Mouse (Mus musculus) heart, postnatal 0 days (tissue): ENCODE measurements at regions not wholly inside any gene's neighbourhood (a gene's known extent, or its start where the extent isn't known, plus 50 kb on each side); places are given as distances from the start of the nearest gene placed in this dataset.

Experiments
- ATAC-seq: fragments of 200-750 bp; cut with Nextera tagmentation; 2 replicates; pipeline ENCODE4 v1.8.0; 2017; ENCODE audit warnings: low read depth, moderate number of reproducible peaks, moderate library complexity; ENCODE audit not compliant: insufficient read depth
- DNase-seq: peaks from one replicate; pipeline ENCODE4 v3.0.0-alpha.2; 2016; ENCODE audit warnings: low spot score
- H3K27ac ChIP-seq: fragments of 300-500 bp; sonication (generic); 2 replicates; pipeline ENCODE4 v1.5.1; 2014; ENCODE audit warnings: low read depth, mild to moderate bottlenecking
- H3K27me3 ChIP-seq: fragments of 300-500 bp; sonication (generic); 2 replicates; pipeline ENCODE4 v1.6.1; 2014; ENCODE audit warnings: low read length, mixed read lengths; ENCODE audit not compliant: control insufficient read depth, insufficient read depth
- H3K36me3 ChIP-seq: fragments of 300-500 bp; sonication (generic); replicated peaks from 2 replicates; pipeline ENCODE4 v1.6.1; 2014; ENCODE audit warnings: low read length, mixed read lengths; ENCODE audit not compliant: control insufficient read depth, insufficient read depth
- H3K4me1 ChIP-seq: fragments of 300-500 bp; sonication (generic); 2 replicates; pipeline ENCODE4 v1.6.1; 2014; ENCODE audit warnings: antibody characterized with exemption; ENCODE audit not compliant: control insufficient read depth, insufficient read depth
- H3K4me2 ChIP-seq: fragments of 300-500 bp; sonication (generic); 2 replicates; pipeline ENCODE4 v1.6.1; 2014; ENCODE audit warnings: low read depth, mild to moderate bottlenecking, low read length, moderate library complexity
- H3K4me3 ChIP-seq: fragments of 300-500 bp; sonication (generic); 2 replicates; pipeline ENCODE4 v1.5.1; 2014; ENCODE audit warnings: low read depth, low read length
- H3K9ac ChIP-seq: fragments of 300-500 bp; sonication (generic); replicated peaks from 2 replicates; pipeline ENCODE4 v1.6.1; 2014; ENCODE audit warnings: low read depth, low read length, mixed read lengths
- H3K9me3 ChIP-seq: fragments of 300-500 bp; sonication (generic); replicated peaks from 2 replicates; pipeline ENCODE4 v1.6.1; 2016; ENCODE audit warnings: low read length; ENCODE audit not compliant: control insufficient read depth
- CTCF ChIP-seq: IDR thresholded peaks from 2 replicates; pipeline ENCODE4 v1.5.1; 2016; ENCODE audit warnings: antibody characterized with exemption, control low read depth, low read depth
- EP300 ChIP-seq: IDR thresholded peaks from 2 replicates; pipeline ENCODE4 v1.6.1; 2016; ENCODE audit warnings: antibody characterized with exemption, low read depth
- WGBS: fragments of 180-500 bp; shearing (Covaris S2); extraction: QIAGEN DNeasy Blood & Tissue Kit; methylation state at CpG from one replicate; pipeline ENCODE4 v1.1.7; 2014; 5-methylcytosine and 5-hydroxymethylcytosine counted together

DNA sequence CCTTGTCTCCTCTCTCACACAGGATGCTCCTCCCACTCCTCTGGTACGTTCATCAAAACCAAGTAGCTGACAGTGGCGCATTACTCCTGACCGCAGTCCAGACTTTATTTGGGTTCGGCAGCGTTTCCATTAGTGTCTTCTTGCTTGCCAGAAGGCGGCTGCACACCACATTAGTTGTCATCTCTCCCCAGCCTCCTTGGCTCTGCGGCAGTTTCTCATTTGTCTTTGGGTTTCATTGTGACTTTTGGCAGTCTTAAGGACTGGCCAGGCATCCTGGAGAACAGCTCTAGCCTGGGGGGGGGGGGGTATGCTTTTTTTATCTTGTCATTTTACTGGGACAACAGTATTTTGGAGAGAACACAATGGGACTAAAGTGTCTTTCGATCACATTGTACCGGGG lies 209.0 kb upstream of the Prickle1 start:
- H3K9me3 ChIP-seq = no peaks in the 10 kb centered on the region
- TF ChIP-seq EP300 = no peak
- no peak for TF ChIP-seq CTCF
- H3K27ac ChIP-seq = no peak overlapping the region
- H3K4me1 ChIP-seq = no peaks in the 10 kb centered on the region
- H3K36me3 ChIP-seq = no peaks in the 10 kb centered on the region
- H3K4me2 ChIP-seq = no peak overlapping the region
- no peak for DNase-seq
- WGBS = 86% methylated on average over 9 of the region's 9 CpGs
- H3K9ac ChIP-seq = no peak overlapping the region
- H3K27me3 ChIP-seq = no peaks in the 10 kb centered on the region
- H3K4me3 ChIP-seq = no peak overlapping the region
- no peak for ATAC-seq

DNA sequence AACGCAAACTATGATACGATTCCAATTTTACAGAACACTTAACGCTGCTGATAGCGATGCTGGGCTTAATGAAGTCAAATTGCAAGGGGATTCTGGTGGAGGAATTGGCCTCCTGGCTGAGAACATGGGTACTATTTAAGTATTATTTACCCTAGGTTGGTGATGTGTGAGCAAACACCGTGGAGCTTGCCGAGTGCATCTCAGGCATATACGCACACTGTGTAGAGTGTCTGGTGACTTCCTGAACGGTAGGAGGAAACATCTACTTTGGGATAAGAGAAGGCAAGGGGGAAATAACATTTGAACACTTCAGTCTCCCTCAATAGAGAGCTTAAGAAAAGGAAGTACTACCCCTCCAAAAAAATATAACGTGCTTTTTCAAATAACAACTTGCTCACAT lies 194.8 kb upstream of the Prickle1 start:
- no peaks in the 10 kb centered on the region for H3K4me1 ChIP-seq
- ATAC-seq (no peak), DNase-seq (no peak)
- no peak overlapping the region for H3K4me2 ChIP-seq
- H3K4me3 ChIP-seq = no peak overlapping the region
- no peaks in the 10 kb centered on the region for H3K36me3 ChIP-seq
- WGBS = 77% methylated on average over 9 of the region's 9 CpGs
- no peak overlapping the region for H3K27ac ChIP-seq
- TF ChIP-seq CTCF = no peak
- no peak for TF ChIP-seq EP300
- H3K9ac ChIP-seq = no peak overlapping the region
- H3K27me3 ChIP-seq = no peaks in the 10 kb centered on the region
- no peaks in the 10 kb centered on the region for H3K9me3 ChIP-seq

DNA sequence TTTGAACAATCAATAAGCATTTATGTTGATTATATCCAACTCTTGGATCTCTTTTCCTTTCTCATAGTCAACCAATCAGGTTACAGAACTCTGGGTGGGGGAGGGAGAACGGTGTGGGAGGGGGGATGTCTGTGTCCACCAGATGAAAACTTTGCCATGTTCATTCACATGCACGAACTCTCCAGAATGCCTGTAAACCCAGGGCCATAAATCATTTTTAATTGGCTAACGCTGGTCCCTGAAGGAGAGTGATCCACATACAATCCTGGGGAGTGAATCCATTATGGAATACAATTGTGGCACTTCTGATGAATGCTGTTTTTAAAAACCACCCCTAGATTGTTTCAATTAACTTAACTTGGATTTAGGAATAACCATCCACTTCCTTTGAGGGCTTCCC lies 194.1 kb upstream of the Prickle1 start:
- Histone ChIP-seq H3K4me3 (no peak overlapping the region), H3K27ac (no peak overlapping the region), H3K9me3 (no peaks in the 10 kb centered on the region), H3K4me2 (no peak overlapping the region), H3K27me3 (no peaks in the 10 kb centered on the region), H3K9ac (no peak overlapping the region), H3K36me3 (no peaks in the 10 kb centered on the region), H3K4me1 (no peaks in the 10 kb centered on the region)
- TF ChIP-seq EP300 (no peak), CTCF (no peak)
- ATAC-seq (no peak), DNase-seq (no peak)
- 88% methylated on average over 3 of the region's 3 CpGs for WGBS

DNA sequence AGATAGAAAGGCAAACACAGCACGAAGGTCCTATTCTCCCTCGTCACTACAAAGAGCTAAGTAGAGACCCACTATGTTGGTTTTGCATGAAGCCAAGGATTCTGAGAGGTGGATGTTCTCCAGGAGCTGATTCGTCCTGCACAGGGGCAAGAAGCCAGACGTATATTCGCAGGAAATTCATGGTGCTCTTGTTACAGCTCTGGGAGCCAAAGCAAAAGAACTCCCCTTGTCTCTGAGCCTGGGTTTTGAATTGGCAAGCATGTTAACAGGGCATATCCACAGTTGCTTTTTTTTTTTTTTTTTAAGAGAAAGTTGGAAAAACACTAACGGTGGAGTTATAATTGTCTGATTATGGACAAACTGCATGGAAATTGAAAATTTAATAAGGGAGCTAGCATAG lies 191.7 kb upstream of the Prickle1 start:
- no peak overlapping the region for H3K4me2 ChIP-seq
- H3K27me3 ChIP-seq = no peaks in the 10 kb centered on the region
- H3K4me1 ChIP-seq = no peaks in the 10 kb centered on the region
- H3K9me3 ChIP-seq = no peaks in the 10 kb centered on the region
- DNase-seq (no peak), ATAC-seq (no peak)
- H3K9ac ChIP-seq = no peak overlapping the region
- no peak overlapping the region for H3K4me3 ChIP-seq
- no peaks in the 10 kb centered on the region for H3K36me3 ChIP-seq
- TF ChIP-seq CTCF (no peak), EP300 (no peak)
- 87% methylated on average over 6 of the region's 6 CpGs for WGBS
- H3K27ac ChIP-seq = no peak overlapping the region

DNA sequence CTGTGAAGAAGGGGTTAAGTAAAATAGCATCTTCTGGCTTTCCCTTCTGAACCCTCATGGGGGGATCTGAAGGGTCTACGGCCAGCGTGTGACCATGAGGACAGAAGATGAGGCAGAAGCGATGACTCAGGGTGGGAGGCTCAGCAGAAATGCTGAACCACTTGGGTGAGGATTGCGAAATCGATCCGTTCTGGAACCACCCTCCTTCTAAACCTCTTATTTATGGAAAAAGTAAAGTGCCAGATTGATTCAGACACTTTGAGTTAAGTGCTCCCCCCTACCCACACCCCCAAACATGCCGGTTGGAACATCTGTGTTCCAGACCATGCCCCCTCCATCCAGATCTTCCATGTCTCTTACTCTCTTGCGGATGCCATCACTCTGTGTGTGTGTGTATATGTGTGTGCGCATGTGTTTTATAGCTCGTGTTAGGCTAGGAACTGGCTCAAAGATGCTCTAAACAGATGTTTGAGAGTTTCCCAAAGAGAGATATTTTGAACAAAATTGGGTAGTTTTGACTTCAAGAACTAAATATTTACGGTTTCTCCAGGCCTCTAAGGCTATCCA lies 190.2 kb upstream of the Prickle1 start:
- ATAC-seq = no peak

DNA sequence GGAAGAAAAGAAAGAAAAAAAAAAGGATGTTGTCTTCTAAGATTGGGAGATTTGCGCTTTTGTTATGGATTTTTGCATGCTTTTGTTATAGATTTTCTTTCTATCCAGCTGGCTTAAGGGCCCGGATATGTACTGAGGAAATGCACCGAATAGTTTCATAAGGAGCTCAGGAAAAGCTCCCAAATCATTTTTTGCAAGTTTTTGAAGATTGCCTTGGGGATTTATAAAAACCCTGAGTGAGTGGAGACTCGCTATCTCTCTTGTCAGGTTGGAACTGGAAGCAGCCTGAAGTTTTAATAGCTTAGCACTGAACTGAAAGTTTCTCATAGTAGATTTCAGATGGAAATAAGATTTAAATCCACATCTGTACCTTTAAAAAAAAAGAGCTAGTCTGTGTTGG lies 188.0 kb upstream of the Prickle1 start:
- Histone ChIP-seq H3K4me2 (no peak overlapping the region), H3K9me3 (no peaks in the 10 kb centered on the region), H3K4me3 (no peak overlapping the region), H3K27ac (no peak overlapping the region), H3K36me3 (no peaks in the 10 kb centered on the region), H3K9ac (no peak overlapping the region), H3K27me3 (no peaks in the 10 kb centered on the region), H3K4me1 (no peaks in the 10 kb centered on the region)
- WGBS = 65% methylated on average over 4 of the region's 4 CpGs
- DNase-seq = no peak
- no peak for ATAC-seq
- TF ChIP-seq EP300 = no peak
- no peak for TF ChIP-seq CTCF

More for the DNA sequence above, 190.2 kb upstream of the Prickle1 start:
- H3K9ac ChIP-seq = no peak overlapping the region
- H3K4me3 ChIP-seq = no peak overlapping the region
- no peaks in the 10 kb centered on the region for H3K27me3 ChIP-seq
- DNase-seq = no peak
- 88% methylated on average over 11 of the region's 11 CpGs for WGBS
- H3K4me1 ChIP-seq = no peaks in the 10 kb centered on the region
- no peaks in the 10 kb centered on the region for H3K9me3 ChIP-seq
- no peaks in the 10 kb centered on the region for H3K36me3 ChIP-seq
- no peak overlapping the region for H3K4me2 ChIP-seq
- no peak overlapping the region for H3K27ac ChIP-seq
- TF ChIP-seq CTCF (no peak), EP300 (no peak)
